Mouse (Mus musculus) lung, adult 2 months (tissue): ENCODE measurements around the gene Zscan5b. TPM values are rescaled to one million over a fixed set of nuclear protein-coding genes. Genes with fewer than 3 reads are reported as not detected.
"Not testable (repeated sequence)": the region's sequence is repeated elsewhere in the genome, so short reads cannot be mapped to it uniquely, and the experiment has no call there.

Experiments
- DNase-seq: peaks from one replicate; pipeline ENCODE4 v3.0.0; 2022
- H3K4me1 ChIP-seq: fragments of 200-500 bp; 2 replicates; pipeline ENCODE4 v1.6.1; 2011; ENCODE audit warnings: low read length; ENCODE audit not compliant: control insufficient read depth, insufficient read depth
- H3K4me3 ChIP-seq: fragments of 200-500 bp; replicated peaks from 2 replicates; pipeline ENCODE3; 2011; ENCODE audit warnings: low read depth, mild to moderate bottlenecking, control low read depth, low read length; ENCODE audit errors: extremely low read depth
- CTCF ChIP-seq: fragments of 200-500 bp; IDR thresholded peaks from 2 replicates; pipeline ENCODE4 v1.5.1; 2011; ENCODE audit warnings: mild to moderate bottlenecking, low read length, control low read depth; ENCODE audit not compliant: insufficient read depth
- POLR2A ChIP-seq: fragments of 200-500 bp; IDR thresholded peaks from 2 replicates; pipeline ENCODE4 v1.6.1; 2011; ENCODE audit warnings: low read depth, mild to moderate bottlenecking, control low read depth, low read length, borderline replicate concordance; ENCODE audit errors: extremely low read depth
- WGBS: fragments of 180-500 bp; shearing (Covaris S2); methylation state at CpG from one replicate; pipeline ENCODE4 v1.1.7; 2018; 5-methylcytosine and 5-hydroxymethylcytosine counted together
- polyA plus RNA-seq: library from polyadenylated mRNA; depleted of rRNA; stranded (reverse); fragments of >200 nt; gene quantifications from 2 replicates; pipeline ENCODE4 v1.2.3, GENCODE M21; 2012

The Zscan5b gene
- polyA plus RNA-seq, 1 experiment: not detected

DNA sequence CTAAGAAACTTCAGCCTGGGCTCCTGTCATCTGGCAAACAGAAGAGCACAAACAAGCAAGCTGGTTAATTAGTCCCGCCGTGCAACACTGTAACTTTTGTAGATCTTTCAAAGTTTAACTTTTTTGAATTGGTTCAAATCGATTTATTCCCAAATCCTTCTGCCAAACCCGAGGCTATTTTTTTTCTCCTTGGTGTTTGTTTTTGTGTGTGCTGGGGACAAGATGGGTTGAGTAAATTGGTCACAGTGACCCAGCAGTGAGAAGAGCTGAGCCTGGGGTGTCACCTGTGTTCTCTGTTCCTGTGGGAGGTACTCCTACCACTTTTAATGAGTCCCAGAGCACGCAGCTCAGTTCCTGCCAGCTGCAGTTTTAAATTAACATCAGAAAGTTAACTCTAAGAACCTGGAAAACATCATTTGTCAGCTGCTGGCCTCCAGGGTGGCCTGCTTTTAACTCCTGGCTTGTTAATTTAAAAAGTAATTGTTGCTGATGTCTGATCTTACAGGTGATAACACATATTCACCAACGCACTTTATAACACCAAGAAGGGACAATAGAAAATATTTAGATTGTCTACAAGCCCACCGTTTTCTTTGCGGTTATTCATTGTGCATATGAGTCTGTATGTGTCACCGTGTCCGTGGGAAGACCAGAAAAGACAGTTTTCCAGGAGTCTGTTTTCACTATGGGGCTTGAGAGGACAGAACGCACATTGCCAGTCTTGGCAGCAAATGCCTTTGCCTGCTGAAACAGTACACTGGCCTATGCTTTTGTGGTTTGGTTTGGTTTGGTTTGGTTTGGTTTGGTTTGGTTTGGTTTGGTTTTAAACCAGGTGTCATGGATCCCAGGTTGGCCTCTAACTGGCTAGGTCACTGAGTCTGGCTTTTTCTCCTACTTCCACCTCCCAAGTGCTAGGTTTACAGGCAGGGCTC lies 22.5 kb downstream of the Zscan5b start:
- Histone ChIP-seq H3K4me3 (no peak overlapping the region), H3K4me1 (no peaks in the 10 kb centered on the region)
- WGBS: 35% methylated on average over 11 of the region's 11 CpGs
- DNase-seq: no peak
- TF ChIP-seq CTCF (no peak), POLR2A (no peak)

DNA sequence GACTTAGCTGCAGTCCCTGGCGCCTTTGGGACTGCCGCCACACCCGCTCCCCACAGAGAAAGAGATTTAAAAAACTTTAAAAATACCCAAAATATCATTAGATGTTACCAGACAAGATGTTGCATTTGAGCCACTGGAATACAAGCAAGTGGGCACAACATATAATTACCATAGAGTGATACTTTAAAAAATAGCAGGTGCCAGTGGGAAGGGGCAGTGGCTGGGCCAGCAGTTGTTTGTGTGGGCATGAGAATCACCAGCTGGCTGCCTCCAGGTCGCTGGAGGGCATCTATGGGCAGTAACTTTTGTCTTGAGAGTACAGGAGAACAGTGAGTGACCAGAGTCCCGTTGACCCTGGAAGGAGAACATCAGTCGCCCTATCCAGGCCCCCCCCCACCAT lies 30.3 kb downstream of the Zscan5b start, which contains the start of gene Epp13:
TSS of gene Epp13 (plus strand) at position 301 of the 400 bp plus-strand sequence.
- DNase-seq: no peak
- Histone ChIP-seq H3K4me3 (no peak within 1 kb of the TSS), H3K4me1 (no peaks in the 10 kb centered on the region)
- TF ChIP-seq CTCF: no peak
- TF ChIP-seq POLR2A: no peak
- WGBS: 84% methylated on average over 6 of the region's 6 CpGs

DNA sequence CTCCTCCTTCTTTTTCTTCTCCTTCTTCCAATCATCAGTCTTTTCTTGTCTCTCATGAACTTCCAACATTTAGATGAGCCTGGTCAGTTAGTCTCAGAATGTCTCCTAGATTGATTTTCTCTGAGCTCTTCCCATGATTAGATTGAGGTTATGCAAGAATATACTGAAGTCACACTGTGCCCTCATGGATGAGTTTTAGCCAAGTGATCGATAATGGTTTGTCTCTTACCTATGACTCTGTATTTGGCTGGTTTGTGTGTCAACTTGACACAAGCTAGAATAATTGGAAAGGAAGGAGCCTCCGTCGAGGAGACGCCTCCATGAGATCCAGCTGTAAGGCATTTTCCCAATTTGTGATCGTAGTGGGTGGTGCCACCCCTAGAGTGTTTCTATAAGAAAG lies 32.4 kb downstream of the Zscan5b start:
- WGBS: 89% methylated on average over 5 of the region's 5 CpGs
- Histone ChIP-seq H3K4me3 (no peak overlapping the region), H3K4me1 (no peaks in the 10 kb centered on the region)
- TF ChIP-seq CTCF (no peak), POLR2A (no peak)
- no peak for DNase-seq

DNA sequence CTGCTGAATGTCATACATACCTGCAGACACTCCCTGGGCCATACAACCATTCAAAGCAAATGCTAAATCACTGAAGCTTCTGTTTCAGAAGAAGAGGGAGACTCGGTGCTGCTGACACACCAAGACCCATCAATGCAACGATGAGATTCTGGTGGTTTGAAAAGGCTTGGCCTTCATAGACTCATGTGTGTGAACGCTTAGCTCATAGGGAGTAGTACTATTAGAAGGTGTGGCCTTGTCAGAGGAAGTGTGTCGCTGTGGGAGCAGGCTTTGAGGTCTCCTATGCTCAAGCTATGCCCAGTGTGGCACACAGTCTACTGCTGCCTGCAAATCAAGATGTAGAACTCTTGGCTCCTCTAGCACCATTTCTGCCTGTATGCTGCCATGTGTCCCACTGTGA lies 35.3 kb downstream of the Zscan5b start:
- WGBS: 78% methylated on average over 4 of the region's 4 CpGs
- DNase-seq: no peak
- Histone ChIP-seq H3K4me1 (no peaks in the 10 kb centered on the region), H3K4me3 (no peak overlapping the region)
- TF ChIP-seq POLR2A (no peak), CTCF (no peak)

DNA sequence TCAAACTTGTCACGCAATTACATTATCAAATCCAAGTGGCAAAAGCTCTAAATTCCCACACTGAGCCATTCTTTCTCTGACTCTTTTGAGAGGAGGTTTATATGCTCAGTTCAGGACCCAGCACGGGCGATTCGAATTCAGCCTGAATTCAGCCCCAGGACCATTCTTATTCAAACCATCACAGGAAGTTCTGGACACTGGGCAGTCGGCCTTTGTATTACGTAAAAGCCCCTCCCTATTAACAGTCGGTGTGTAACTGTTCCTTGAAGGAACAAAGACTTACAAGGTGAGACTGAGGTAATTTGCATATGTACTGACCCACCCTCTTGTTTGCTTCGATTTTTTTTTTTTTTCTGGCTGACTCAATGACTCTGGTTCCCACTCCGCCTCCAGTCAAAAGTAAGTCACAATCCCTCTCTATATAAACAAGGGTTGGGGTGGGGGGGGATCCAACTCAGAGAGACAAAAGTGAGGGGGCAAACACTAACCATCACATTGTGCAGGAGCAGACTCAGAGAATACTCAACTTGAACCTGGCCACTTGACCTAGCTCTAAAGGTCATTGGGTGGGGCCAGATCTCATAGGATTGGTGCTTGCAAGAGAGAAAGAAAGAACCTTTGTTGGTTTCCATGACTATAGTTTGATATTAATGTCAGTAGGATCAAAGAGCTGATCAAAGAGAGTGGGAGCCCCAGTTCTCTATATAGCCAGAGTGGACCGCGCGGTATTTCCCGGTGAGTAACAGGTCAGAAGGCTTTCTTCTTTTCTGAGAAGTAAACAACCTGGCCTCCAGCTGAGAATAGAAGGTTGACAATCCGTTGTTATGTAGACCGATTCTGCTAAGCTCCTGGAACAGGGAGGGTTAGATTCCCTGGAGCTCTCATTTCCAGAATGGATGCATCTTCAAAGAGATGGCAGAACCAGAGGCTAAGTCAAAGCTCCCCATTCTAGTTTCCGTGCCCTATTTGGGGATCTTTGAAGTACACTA lies 36.4 kb downstream of the Zscan5b start:
- DNase-seq: no peak
- WGBS: 43% methylated on average over 16 of the region's 16 CpGs
- H3K4me3 ChIP-seq: no peak overlapping the region
- TF ChIP-seq CTCF: no peak
- no peak for TF ChIP-seq POLR2A
- no peaks in the 10 kb centered on the region for H3K4me1 ChIP-seq

DNA sequence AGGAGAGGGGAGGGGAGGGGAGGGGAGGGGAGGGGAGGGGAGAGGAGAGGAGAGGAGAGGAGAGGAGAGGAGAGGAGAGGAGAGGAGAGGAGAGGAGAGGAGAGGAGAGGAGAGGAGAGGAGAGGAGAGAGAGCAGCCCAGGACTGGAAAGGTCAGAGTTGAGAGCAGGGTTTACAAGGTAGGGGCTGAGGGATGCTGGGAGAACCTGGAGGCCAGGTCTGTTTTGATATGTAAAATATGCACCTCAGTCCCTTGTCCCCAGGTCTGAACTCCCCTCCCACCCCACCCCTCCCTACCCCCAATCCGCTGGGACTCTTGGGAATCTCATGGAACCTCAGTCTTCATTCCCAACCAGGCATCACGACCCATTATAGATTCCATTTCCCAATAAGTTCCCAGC lies 37.9 kb downstream of the Zscan5b start:
- H3K4me3 ChIP-seq, DNase-seq, H3K4me1 ChIP-seq: not testable (repeated sequence)
- 43% methylated on average over 2 of the region's 2 CpGs for WGBS

DNA sequence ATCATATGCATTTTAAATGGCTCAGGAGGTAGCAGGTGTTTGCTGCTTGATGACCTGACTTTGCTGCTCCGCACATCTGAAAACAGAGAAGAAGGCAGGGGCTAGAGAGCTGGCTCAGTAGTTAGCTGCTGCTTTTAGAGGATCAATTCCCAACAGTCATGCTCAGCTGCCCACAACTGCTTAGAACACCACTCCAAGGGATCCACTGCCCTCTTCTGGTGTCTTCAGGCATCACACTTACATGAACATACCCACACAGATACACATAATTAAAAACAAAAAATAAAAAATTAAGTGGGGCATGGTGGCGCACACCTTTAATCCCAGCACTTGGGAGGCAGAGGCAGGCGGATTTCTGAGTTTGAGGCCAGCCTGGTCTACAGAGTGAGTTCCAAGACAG lies 40.0 kb downstream of the Zscan5b start:
- DNase-seq: no peak
- no peak overlapping the region for H3K4me3 ChIP-seq
- TF ChIP-seq CTCF (no peak), POLR2A (no peak)
- WGBS: 83% methylated on average over 3 of the region's 3 CpGs
- H3K4me1 ChIP-seq: no peaks in the 10 kb centered on the region

DNA sequence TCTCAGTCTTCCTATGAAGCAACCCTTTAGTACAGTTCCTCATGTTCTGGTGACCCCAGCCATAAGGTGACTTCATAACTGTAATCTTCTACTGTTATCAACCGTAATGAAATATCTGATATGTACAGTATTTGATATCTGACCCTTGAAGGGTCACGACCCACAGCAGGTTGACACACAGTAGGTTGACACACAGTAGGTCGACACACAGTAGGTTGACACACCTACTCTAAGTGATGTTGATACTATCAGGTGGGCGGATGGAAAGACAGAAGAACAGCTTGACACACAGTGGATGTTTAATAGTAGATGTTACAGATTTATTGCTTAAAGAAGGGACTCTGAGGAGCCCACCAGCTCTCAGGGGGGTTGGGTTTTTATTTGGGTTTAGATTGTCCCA lies 40.9 kb downstream of the Zscan5b start:
- TF ChIP-seq CTCF (no peak), POLR2A (no peak)
- no peaks in the 10 kb centered on the region for H3K4me1 ChIP-seq
- no peak for DNase-seq
- WGBS: 70% methylated on average over 4 of the region's 4 CpGs
- no peak overlapping the region for H3K4me3 ChIP-seq

DNA sequence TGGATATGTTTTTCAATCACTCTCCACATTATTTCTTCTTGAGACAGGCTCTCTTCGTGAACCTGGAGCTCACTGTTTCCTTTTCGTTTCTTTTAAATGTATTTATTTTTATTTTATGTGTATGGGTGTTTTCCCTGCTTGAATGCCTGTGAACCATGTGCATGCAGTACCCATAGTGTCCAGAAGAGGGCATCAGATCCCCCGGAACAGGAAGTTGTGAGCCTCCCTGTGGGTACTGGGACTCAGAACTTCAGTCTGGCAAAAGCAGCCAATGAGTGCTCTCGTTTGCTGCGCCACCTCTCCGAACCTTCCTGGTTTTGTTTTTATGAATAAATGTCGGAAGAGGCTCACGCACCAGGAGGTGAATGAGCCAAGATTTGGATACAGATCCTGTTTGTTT lies 43.6 kb downstream of the Zscan5b start:
- WGBS: 61% methylated on average over 8 of the region's 8 CpGs
- TF ChIP-seq POLR2A (no peak), CTCF (peak; percentile 49)
- DNase-seq: no peak
- Histone ChIP-seq H3K4me3 (no peak overlapping the region), H3K4me1 (no peaks in the 10 kb centered on the region)

DNA sequence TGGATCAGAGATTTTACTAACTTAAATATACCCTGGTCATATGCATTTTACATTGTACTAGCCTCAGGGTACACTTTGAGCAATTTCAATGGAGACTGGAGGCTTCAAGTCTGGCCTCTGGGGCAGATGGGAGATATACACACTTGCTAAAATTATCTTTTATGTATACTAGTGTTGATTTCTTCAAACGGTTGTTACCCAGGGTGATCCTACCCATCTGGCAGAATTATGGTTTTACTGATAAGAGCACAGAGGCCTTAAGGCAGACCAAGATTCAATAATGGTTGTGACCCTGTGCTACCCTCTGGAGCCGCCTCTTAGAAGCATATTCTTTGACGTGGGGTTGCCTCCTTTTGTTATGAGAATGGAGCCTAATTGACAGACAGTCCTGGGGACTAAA lies 55.8 kb downstream of the Zscan5b start:
- H3K4me3 ChIP-seq: no peak overlapping the region
- H3K4me1 ChIP-seq: no peaks in the 10 kb centered on the region
- DNase-seq: no peak
- TF ChIP-seq POLR2A (no peak), CTCF (no peak)
- 29% methylated on average over 3 of the region's 3 CpGs for WGBS

DNA sequence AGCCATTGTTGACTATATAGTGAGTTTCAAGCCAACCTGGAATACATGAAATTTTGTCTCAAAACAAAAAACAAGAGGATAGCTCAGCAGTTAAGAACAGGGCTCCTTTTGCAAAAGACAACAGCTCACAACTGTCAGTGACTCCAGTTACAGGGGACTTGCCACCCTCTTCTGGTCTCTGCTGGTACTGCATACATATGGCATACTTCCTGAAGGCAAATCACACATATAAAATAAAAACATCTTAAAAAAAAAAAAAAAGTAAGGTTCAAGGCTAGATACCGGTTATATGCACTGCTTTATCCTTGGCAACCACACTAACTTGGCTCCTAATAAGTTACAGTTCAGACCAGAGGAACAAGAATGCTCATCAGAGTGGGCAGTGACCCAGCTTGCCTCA lies 60.7 kb downstream of the Zscan5b start:
- TF ChIP-seq CTCF: peak; percentile 44
- no peak for TF ChIP-seq POLR2A
- Histone ChIP-seq H3K4me1 (no peaks in the 10 kb centered on the region), H3K4me3 (peak overlapping the region; percentile 51)
- DNase-seq: peak; percentile 60
- WGBS: 0% methylated on average over 1 of the region's 1 CpGs
